Mouse (Mus musculus): ENCODE results near the gene Atat1.
"Not testable (repeated sequence)": the region's sequence is repeated elsewhere in the genome, so short reads cannot be mapped to it uniquely, and the experiment has no call there.

Gene Atat1

GRCm38 (mm10) chr17:35909919-35910369 lies at the start of gene Atat1:
Atat1 (minus strand) TSS chr17:35910075.
- peak; percentile 79 for DNase-seq (ENCODE audit: low spot score)

DNA sequence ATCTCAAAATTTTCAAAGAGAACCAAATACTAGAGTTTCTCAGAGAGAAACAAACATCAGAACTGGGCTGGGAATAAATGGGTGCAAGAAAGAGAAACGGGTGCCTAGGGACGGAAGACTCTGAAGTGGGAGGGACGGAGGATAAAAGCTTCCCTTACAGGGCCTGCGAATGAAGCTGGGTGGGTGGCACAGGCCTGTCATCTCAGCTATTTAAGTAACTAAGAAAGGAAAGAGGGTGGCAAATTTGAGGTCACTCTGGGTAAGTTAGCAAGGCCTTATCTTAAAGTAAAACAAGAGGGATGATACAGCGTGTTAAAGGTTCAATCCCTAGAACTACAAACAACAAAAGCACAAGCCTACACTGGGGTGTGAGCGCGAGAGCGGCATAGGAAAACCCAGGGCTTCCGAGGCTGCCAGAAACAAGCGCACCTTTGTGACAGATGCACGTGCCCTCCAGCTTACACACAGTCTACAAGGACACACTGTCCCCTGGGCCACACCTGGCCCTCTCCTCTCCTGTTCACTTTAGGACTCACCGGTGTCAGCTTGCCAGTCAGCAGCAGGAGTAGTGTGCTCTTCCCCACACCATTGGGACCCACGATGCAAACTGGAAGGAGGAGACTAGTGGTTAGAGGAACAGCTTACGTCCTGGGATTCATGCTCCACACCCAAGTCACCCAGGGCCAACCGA lies 48.8 kb upstream of the Atat1 start:
- no peak for DNase-seq (ENCODE audit: low spot score)

- DNase-seq (ENCODE audit: low spot score): no peak
These were observed 44.8 kb upstream of the Atat1 start for GRCm38 (mm10) chr17:35954665-35955064.

- not testable (repeated sequence) for DNase-seq (ENCODE audit: low spot score)
These were observed 42.7 kb upstream of the Atat1 start for GRCm38 (mm10) chr17:35952559-35952958.

DNA sequence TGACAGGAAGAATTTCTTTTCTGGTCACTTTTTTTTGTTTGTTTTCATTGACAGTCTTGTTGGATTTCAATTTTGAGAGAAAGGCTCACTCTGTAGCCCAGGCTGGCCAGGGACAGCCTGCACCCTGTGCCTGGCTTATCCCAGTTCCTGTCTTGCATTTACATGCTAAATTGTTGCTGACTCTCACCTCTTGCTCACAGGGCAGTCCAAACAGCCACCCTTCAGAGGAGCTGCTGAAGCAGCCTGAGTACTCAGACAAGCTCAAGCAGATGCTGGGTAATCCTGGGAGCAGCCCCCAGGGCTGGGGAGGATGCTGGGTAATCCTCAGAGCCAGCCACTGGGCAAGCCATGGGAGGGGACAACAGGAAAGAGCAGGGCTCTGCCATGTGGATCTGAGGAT lies 41.1 kb upstream of the Atat1 start:
- not testable (repeated sequence) for DNase-seq (ENCODE audit: low spot score)

DNA sequence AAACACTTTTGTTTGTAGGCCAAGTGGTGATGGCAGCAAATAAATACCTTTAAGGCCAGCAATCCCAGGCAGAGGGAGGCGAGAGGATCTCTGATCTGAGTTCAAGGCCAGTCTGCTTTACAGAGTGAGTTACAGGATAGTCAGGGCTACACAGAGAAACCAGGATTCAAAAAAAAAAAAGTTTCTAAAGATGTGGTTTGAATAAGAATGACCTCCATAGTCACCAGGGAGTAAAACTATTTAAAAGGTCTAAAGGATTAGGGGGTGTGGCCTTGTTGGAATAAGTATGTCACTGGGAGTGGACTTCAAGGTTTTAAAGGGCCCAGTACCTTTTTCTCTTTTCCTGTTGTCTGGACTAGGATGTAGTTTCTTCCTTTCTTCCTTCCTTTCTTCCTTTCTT lies 30.1 kb upstream of the Atat1 start:
- DNase-seq (ENCODE audit: low spot score): no peak

DNA sequence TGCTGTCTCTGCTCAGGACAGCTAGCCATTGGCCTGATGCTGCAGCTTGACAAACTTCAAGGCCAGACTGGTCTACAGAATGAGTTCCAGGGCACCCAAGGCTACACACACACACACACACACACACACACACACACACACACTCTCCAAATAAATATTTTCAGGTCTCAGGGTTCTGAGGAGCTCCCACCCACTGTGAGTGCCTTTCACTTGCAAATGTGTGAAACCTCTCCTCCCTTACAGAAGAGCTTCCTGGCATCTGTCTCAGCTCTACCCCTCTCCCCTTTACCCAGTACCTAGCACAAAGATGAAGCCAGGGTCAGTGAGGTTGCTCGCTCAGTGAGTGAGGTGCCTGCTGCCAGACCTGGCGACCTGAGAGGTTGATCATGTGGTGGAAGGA lies 29.2 kb upstream of the Atat1 start:
- no peak for DNase-seq (ENCODE audit: low spot score)

DNA sequence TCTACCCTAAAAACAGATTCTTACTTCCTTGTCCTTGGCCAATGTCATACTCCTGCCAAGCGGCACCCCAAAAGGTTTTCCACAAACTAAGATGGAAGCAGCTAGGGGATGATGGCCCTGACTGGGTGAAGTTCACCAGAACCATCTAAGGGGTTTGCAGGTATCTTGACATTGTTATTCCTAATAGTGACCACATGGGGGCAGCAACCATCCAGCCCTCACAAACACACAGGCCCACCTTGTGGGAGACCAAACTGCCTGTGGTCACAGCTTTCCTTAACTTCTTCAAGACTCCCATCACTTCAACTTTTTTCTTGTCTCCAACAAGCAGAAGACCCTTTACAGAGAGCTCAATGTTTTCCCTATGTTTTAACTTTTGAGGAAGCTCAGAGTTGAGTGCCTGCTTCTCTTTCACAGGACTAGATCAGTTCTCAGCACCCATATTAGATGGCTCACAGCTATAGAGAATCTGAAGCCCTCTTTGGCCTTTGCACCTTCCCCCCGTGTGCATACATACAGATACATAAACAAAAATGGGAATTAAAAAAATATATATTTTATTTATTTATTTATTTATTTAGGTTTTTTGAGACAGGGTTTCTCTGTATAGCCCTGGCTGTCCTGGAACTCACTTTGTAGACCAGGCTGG lies 27.9 kb upstream of the Atat1 start:
- DNase-seq (ENCODE audit: low spot score): no peak

DNA sequence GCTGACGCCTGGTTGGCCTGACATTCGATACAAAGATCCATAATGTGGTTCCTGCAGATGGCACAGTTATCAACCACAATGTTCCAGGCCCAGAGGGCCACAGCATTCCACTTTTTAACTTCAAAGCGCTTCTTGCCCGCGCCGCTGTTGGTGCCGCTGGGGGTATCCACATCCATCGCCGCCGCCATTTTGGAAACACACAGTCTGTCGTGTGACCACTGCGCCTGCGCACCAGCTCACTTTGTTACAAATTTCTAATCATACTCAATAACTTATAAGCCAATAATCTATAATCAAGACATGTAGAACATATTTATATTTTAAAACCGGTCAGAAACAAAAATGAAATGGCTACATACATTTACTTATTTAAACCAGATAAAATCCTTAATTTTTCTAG lies 25.9 kb upstream of the Atat1 start:
- not testable (repeated sequence) for DNase-seq (ENCODE audit: low spot score)

- no peak for DNase-seq (ENCODE audit: low spot score)
These were observed 22.7 kb upstream of the Atat1 start for GRCm38 (mm10) chr17:35932608-35933007.

DNA sequence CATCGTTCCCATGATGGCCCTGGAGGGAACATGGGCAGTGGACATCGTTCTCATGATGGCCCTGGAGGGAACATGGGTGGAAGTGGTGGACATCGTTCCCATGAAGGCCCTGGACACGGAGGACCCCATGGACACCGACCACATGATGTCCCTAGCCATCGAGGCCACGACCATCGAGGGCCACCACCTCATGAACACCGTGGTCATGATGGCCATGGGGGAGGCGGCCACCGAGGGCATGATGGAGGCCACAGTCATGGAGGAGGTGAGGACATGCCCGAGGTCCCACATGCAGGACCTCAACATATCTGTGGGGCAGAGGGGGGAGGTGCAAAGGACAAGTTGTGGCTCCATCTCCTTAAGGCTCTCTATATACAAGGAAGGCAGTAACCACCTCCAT lies 20.8 kb upstream of the Atat1 start:
- DNase-seq (ENCODE audit: low spot score): no peak

DNA sequence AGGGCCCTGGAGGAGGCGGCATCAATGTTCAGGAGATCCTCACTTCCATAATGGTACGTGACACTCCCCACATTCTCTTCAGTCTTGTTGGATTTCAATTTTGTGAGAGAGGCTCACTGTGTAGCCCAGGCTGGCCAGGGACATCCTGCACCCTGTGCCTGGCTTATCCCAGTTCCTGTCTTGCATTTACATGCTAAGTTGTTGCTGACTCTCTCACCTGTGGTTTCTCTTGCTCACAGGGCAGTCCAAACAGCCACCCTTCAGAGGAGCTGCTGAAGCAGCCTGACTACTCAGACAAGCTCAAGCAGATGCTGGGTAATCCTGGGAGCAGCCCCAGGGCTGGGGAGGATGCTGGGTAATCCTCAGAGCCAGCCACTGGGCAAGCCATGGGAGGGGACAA lies 19.7 kb upstream of the Atat1 start:
- DNase-seq (ENCODE audit: low spot score): no peak

DNA sequence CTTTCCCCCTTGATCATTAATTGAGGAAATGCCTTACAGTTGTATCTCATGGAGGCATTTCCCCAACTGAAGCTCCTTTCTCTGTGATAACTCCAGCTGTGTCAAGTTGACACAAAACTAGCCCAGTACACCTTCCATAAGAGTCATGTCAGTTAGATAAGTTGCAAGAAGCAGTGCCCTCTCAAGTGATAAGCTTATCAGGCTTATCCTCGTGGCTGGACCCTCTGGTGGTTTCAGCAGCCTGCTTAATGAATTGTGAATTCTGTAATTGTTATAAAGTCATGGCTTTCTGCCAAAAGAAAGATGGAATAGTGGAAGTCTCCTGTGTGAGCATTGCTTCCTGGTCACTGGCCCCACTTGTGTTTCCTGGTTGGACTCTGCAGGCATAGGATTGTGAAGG lies 17.6 kb upstream of the Atat1 start:
- DNase-seq (ENCODE audit: low spot score): no peak

DNA sequence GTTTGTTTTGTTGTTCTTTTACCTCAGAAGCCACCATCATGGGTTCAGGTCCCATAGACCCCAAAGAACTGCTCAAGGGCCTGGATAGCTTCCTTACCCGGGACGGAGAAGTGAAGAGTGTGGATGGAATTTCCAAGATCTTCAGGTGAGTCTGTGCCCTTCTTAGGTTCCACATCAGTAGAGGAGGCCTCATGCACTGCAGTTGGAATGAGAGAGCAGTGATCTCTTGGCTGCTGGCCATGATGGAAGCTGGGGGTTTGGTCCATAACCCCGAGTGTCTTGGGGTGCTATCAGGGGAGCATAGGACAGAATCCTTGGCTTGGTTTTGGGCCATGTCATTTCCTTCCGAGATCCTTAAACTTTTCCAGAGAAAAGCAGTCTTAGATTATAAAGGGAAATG lies 13.4 kb upstream of the Atat1 start:
- no peak for DNase-seq (ENCODE audit: low spot score)

DNA sequence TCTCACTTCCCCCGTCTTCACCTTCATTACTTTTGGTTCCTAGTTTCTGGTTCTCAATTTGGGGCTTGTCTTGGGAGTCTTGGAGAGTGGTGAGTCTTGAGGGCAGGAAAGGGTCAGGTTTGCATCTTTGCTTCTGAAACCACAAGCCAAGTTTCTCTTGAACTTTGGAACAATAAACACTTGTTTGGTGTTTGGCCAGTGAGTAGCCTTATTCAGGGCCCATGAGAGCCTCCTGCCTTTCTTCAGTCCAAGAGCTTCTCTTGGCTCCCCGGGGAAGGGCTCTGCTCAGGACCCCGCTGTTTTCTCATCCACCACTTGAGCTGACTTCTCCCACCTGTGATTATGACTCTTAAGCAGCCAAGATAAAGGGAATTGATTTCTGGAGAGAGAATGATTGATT lies 12.7 kb upstream of the Atat1 start:
- no peak for DNase-seq (ENCODE audit: low spot score)

DNA sequence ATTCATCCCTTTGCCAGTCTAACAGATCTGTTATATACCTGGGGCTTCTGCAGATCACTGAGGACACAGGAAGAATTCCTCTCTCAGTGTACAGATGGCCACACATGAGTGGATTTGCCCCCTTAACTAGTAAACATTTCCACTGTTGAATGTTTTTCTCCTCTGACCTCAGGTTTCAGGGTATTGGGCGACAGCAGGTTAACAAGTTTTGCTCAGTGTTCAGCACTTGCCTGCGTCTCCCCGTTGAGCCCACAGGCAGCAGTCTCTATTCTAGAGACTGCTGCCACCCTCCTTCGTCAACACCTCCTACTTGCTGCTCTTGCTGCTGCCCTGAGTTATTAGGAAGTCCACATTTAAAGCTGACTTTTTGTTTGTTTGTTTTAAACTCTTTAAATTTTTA lies 11.8 kb upstream of the Atat1 start:
- no peak for DNase-seq (ENCODE audit: low spot score)

- DNase-seq (ENCODE audit: low spot score): no peak
These were observed 11.1 kb upstream of the Atat1 start for GRCm38 (mm10) chr17:35920862-35921562.

DNA sequence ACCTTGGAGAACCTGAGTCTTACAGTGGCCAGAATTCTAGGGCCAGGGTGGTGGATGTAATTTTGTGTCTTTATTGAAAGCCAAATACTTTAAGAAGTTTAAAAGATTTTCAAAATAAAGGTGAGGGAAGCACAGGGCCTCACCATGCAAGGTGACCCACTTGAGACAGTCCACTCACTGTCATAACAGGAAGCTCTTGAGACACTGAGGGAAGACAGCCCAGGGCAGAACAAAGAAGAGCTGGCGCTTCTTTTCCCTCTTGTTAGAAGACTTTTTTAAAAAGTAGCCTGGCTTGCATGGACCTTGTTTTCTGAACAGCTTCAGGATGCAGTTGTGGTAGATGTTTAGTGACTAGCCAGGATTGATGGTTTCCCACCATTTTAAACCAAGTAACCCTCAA lies 10.5 kb upstream of the Atat1 start:
- DNase-seq (ENCODE audit: low spot score): no peak

GRCm38 (mm10) chr17:35919864-35920301 lies 10.0 kb upstream of the Atat1 start:
- no peak for DNase-seq (ENCODE audit: low spot score)

- DNase-seq (ENCODE audit: low spot score): peak; percentile 87
These were observed 9.3 kb upstream of the Atat1 start for GRCm38 (mm10) chr17:35919060-35919715.

DNA sequence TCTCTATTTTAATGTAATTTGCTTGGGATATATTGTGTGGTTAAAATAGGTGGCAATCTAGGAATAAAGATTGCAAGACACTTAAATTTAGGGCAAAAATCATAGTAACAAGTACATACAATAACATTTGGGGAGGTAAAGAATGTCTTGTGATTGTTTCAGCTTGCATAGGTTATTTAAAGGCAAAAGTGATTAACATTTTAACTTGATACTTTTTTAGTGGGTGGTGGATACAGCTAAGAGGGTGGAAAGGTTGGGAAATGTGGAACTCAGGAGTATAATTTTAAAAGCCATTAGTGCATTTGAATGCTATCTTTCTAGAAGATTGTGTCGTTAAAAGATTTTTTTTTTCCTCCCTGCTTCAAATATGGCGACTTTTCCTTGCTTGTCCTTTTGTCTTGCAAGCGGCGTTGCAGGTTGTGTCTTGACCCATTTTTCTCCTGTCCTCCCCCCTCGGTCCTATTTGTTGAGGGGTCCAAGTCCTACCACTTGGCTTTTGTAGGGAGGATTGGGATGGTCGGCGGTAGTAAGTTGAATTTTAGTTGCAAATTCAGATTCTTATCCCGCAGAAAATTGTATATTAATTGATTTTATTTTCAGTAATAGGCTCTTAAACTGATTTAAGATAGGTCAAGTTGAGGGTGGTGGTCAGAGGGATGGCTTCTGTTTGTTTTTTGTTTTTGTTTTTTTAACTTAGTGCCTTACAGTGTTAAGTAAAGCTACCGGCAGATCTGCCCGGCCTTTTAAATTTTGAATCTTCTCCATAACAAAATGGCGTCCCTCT lies 8.6 kb upstream of the Atat1 start:
- DNase-seq (ENCODE audit: low spot score): peak; percentile 51
